8 mouse cellular contexts compared by ENCODE assay signal in the genomic region with DNA sequence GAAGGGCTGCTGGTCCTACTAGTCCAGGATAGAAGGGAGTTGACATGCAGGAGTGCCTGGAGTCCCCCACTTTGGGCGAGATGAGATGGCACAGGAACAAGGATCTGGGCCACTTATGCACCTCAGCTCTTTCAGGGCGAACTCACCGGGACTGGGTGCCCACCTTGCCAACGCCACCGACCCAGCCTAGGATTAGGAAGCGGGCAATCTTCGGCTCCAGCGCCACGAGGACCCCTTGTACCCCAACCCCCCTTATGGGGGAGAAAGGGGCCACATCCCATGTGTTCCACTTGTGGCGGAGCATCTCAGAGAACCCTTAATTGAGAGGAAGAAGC. TPM values are rescaled to one million over a fixed set of nuclear protein-coding genes. Genes with fewer than 3 reads are reported as not detected.
DNase-seq lines count a peak whose midpoint lies in the region; ATAC-seq and TF ChIP-seq lines count a peak whose summit lies in the region.

No protein-coding gene starts in this region.

- H3K9ac ChIP-seq in lung, embryonic 15.5 days, result peak overlapping the region; percentile 29
- H3K9ac ChIP-seq in forebrain, embryonic 15.5 days (replicated peaks), result no peak overlapping the region
- H3K9ac ChIP-seq in limb, embryonic 15.5 days, result peak overlapping the region; percentile 39

- H3K4me3 ChIP-seq in lung, embryonic 15.5 days, result peak overlapping the region; percentile 50
- H3K4me3 ChIP-seq in forebrain, embryonic 15.5 days, result peak overlapping the region; percentile 43
- H3K4me3 ChIP-seq in limb, embryonic 15.5 days, result peak overlapping the region; percentile 60
- peak overlapping the region; percentile 85 for H3K4me3 ChIP-seq in small intestine, adult 2 months (ENCODE audit: low read depth, low read length)

- no peak overlapping the region for H3K27ac ChIP-seq in lung, embryonic 15.5 days
- no peak overlapping the region for H3K27ac ChIP-seq in forebrain, embryonic 15.5 days (replicated peaks)
- H3K27ac ChIP-seq in limb, embryonic 15.5 days, result no peak overlapping the region
- no peak overlapping the region for H3K27ac ChIP-seq in small intestine, adult 2 months (ENCODE audit: insufficient read depth, low read depth, low read length)

- no peak for DNase-seq in lung, postnatal 10 days
- DNase-seq in thymus, postnatal 36 days, result no peak
- DNase-seq in testis, postnatal 14 days (ENCODE audit: low spot score), result no peak
- no peak for DNase-seq in adrenal gland, adult 2 months

- no peak for TF ChIP-seq POLR2A in small intestine, adult 2 months (IDR thresholded peaks at IDR 0.05; ENCODE audit: low read depth, low read length)

- no peaks in the 10 kb centered on the region for H3K36me3 ChIP-seq in lung, embryonic 15.5 days
- H3K36me3 ChIP-seq in forebrain, embryonic 15.5 days, result no peaks in the 10 kb centered on the region
- no peaks in the 10 kb centered on the region for H3K36me3 ChIP-seq in limb, embryonic 15.5 days
- no peaks in the 10 kb centered on the region for H3K36me3 ChIP-seq in small intestine, adult 2 months (ENCODE audit: control insufficient read depth, insufficient read depth, low read length)

- H3K4me1 ChIP-seq in lung, embryonic 15.5 days, result peaks cover 30% of the 10 kb centered on the region
- H3K4me1 ChIP-seq in forebrain, embryonic 15.5 days, result peaks cover 13% of the 10 kb centered on the region
- peaks cover 26% of the 10 kb centered on the region for H3K4me1 ChIP-seq in limb, embryonic 15.5 days
- peaks cover 13% of the 10 kb centered on the region; the same call in 1 of the 2 replicates for H3K4me1 ChIP-seq in small intestine, adult 2 months (ENCODE audit: control insufficient read depth, insufficient read depth, insufficient read length, low read length)

- H3K4me2 ChIP-seq in lung, embryonic 15.5 days, result peak overlapping the region; percentile 91
- H3K4me2 ChIP-seq in forebrain, embryonic 15.5 days (replicated peaks), result peak overlapping the region; percentile 81
- peak overlapping the region; percentile 93 for H3K4me2 ChIP-seq in limb, embryonic 15.5 days

- no peaks in the 10 kb centered on the region for H3K9me3 ChIP-seq in lung, embryonic 15.5 days
- no peaks in the 10 kb centered on the region for H3K9me3 ChIP-seq in forebrain, embryonic 15.5 days
- no peaks in the 10 kb centered on the region for H3K9me3 ChIP-seq in limb, embryonic 15.5 days

- no peak for ATAC-seq in lung, embryonic 15.5 days (ENCODE audit: borderline replicate concordance, extremely low read depth, low FRiP score, low TSS enrichment)
- no peak for ATAC-seq in forebrain, embryonic 15.5 days (replicated peaks)
- no peak for ATAC-seq in limb, embryonic 15.5 days (ENCODE audit: insufficient number of reproducible peaks, low FRiP score, low TSS enrichment, low read depth)

- H3K27me3 ChIP-seq in lung, embryonic 15.5 days, result peaks cover 66% of the 10 kb centered on the region
- peaks cover 57% of the 10 kb centered on the region for H3K27me3 ChIP-seq in forebrain, embryonic 15.5 days
- peaks cover 46% of the 10 kb centered on the region for H3K27me3 ChIP-seq in limb, embryonic 15.5 days
- no peaks in the 10 kb centered on the region for H3K27me3 ChIP-seq in small intestine, adult 2 months (ENCODE audit: control insufficient read depth, insufficient read depth, low read length)

- TF ChIP-seq CTCF in small intestine, adult 2 months (IDR thresholded peaks at IDR 0.05; ENCODE audit: extremely low read depth, insufficient read length, insufficient replicate concordance, low read depth, low read length), result no peak

- 1% methylated on average over 10 of the region's 10 CpGs for WGBS in lung, embryonic 15.5 days
- WGBS in forebrain, embryonic 15.5 days, result under 1% methylated on average over 10 of the region's 10 CpGs
- WGBS in limb, embryonic 15.5 days, result 1% methylated on average over 10 of the region's 10 CpGs
- WGBS in small intestine, adult 2 months, result 2% methylated on average over 10 of the region's 10 CpGs

RNA-seq across cellular contexts. Expression of a gene that starts 0.6 kb away (rescaled TPM):
- 66.1 and 67.0 TPM in 2 replicates for polyA plus RNA-seq in lung, embryonic 15.5 days (2015; fragmentation: Nextera tagmentation; extraction: Ambion mirVana)
- 1.4 and 2.1 TPM in 2 replicates for polyA plus RNA-seq in forebrain, embryonic 15.5 days (2015; fragmentation: Nextera tagmentation; extraction: Ambion mirVana)
- polyA plus RNA-seq in limb, embryonic 15.5 days (2015; fragmentation: Nextera tagmentation; extraction: Ambion mirVana), result 183 and 198 TPM in 2 replicates
- 43.5 and 45.2 TPM in 2 replicates for polyA plus RNA-seq in small intestine, adult 2 months (2012; rRNA removed)
- total RNA-seq in adrenal gland, adult 2 months (2021), result 10 to 100 TPM; 30.5 to 44.2 TPM
- 108 and 121 TPM in 2 replicates for polyA plus RNA-seq in adrenal gland, adult 2 months (2012; rRNA removed)

Comparison
In these comparisons a context has a peak if more than half of its experiments do, and no peak if none do; other contexts are left out.
1. RNA of a gene that starts 0.6 kb away (polyA plus RNA-seq): 183 to 198 TPM in limb, embryonic 15.5 days, 108 to 121 TPM in adrenal gland, adult 2 months, 66.1 to 67.0 TPM in lung, embryonic 15.5 days and 43.5 to 45.2 TPM in small intestine, adult 2 months; 1.4 to 2.1 TPM in forebrain, embryonic 15.5 days; every median in the first group is over 10 times any median in the second.
2. Peak in every context shown above with its lines, with median percentiles within 50 percentile points of each other: H3K4me2 ChIP-seq and H3K4me3 ChIP-seq.